Mouse (Mus musculus) erythroblast, embryonic 14.5 days (primary cell): ENCODE data around the gene Cybb. TPM values are rescaled to one million over a fixed set of nuclear protein-coding genes. Genes with fewer than 3 reads are reported as not detected.

Experiments
- H3K27me3 ChIP-seq: 2 replicates; pipeline ENCODE4 v1.6.1; 2012; ENCODE audit warnings: inconsistent platforms; ENCODE audit not compliant: control insufficient read depth
- H3K36me3 ChIP-seq: 2 replicates; pipeline ENCODE4 v1.6.1; 2012; ENCODE audit warnings: mild to moderate bottlenecking, inconsistent platforms; ENCODE audit not compliant: control insufficient read depth
- H3K4me1 ChIP-seq: 2 replicates; pipeline ENCODE4 v1.6.1; 2012; ENCODE audit warnings: inconsistent platforms; ENCODE audit not compliant: control insufficient read depth
- H3K4me3 ChIP-seq: replicated peaks from 2 replicates; pipeline ENCODE3; 2012; ENCODE audit warnings: moderate library complexity, mild to moderate bottlenecking, inconsistent platforms
- H3K9me3 ChIP-seq: 2 replicates; pipeline ENCODE4 v1.6.1; 2012; ENCODE audit warnings: low read length, inconsistent platforms, mixed read lengths; ENCODE audit not compliant: control insufficient read depth
- GATA1 ChIP-seq: IDR thresholded peaks from 2 replicates; pipeline ENCODE4 v1.6.1; 2012; ENCODE audit warnings: low read length, inconsistent platforms, mixed read lengths
- TAL1 ChIP-seq: IDR thresholded peaks from 3 replicates; pipeline ENCODE4 v1.6.1; 2012; ENCODE audit warnings: low read length, inconsistent platforms, mixed read lengths
- polyA plus RNA-seq: library from polyadenylated mRNA; stranded (reverse); fragments of >175 nt; gene quantifications from 2 replicates; pipeline ENCODE4 v1.2.3, GENCODE M21; 2012

The Cybb gene
- polyA plus RNA-seq, 1 experiment: not detected

- TF ChIP-seq GATA1 (no peak), TAL1 (no peak)
These were observed 21.7 kb downstream of the Cybb start for GRCm38 (mm10) chrX:9465890-9466289.

GRCm38 (mm10) chrX:9462671-9463070 is 24.9 kb downstream of the Cybb start:
- H3K9me3 ChIP-seq: no peaks in the 10 kb centered on the region
- H3K4me1 ChIP-seq: no peaks in the 10 kb centered on the region
- TF ChIP-seq TAL1 (no peak), GATA1 (no peak)
- H3K4me3 ChIP-seq: no peak overlapping the region
- no peaks in the 10 kb centered on the region for H3K36me3 ChIP-seq
- no peaks in the 10 kb centered on the region for H3K27me3 ChIP-seq

More at GRCm38 (mm10) chrX:9465890-9466289, 21.7 kb downstream of the Cybb start:
- Histone ChIP-seq H3K27me3 (no peaks in the 10 kb centered on the region), H3K4me3 (no peak overlapping the region), H3K36me3 (no peaks in the 10 kb centered on the region), H3K4me1 (no peaks in the 10 kb centered on the region), H3K9me3 (no peaks in the 10 kb centered on the region)

GRCm38 (mm10) chrX:9461399-9461798 is 26.2 kb downstream of the Cybb start:
- TF ChIP-seq TAL1: no peak
- no peak for TF ChIP-seq GATA1
- Histone ChIP-seq H3K27me3 (no peaks in the 10 kb centered on the region), H3K36me3 (no peaks in the 10 kb centered on the region), H3K4me1 (no peaks in the 10 kb centered on the region), H3K9me3 (no peaks in the 10 kb centered on the region), H3K4me3 (no peak overlapping the region)

GRCm38 (mm10) chrX:9460387-9460930 is 27.1 kb downstream of the Cybb start:
- Histone ChIP-seq H3K36me3 (no peaks in the 10 kb centered on the region), H3K9me3 (no peaks in the 10 kb centered on the region), H3K4me1 (no peaks in the 10 kb centered on the region), H3K27me3 (no peaks in the 10 kb centered on the region), H3K4me3 (no peak overlapping the region)
- TF ChIP-seq GATA1: no peak
- TF ChIP-seq TAL1: no peak

- H3K4me1 ChIP-seq: no peaks in the 10 kb centered on the region
- no peaks in the 10 kb centered on the region for H3K36me3 ChIP-seq
- TF ChIP-seq GATA1 (no peak), TAL1 (no peak)
- H3K27me3 ChIP-seq: no peaks in the 10 kb centered on the region
- H3K4me3 ChIP-seq: no peak overlapping the region
- H3K9me3 ChIP-seq: no peaks in the 10 kb centered on the region
These were observed 35.2 kb downstream of the Cybb start for GRCm38 (mm10) chrX:9452375-9452774.

GRCm38 (mm10) chrX:9447284-9447683 is 40.3 kb downstream of the Cybb start:
- no peak for TF ChIP-seq GATA1
- TF ChIP-seq TAL1: no peak
- Histone ChIP-seq H3K27me3 (no peaks in the 10 kb centered on the region), H3K9me3 (no peaks in the 10 kb centered on the region), H3K36me3 (no peaks in the 10 kb centered on the region), H3K4me3 (no peak overlapping the region), H3K4me1 (no peaks in the 10 kb centered on the region)

- H3K27me3 ChIP-seq: no peaks in the 10 kb centered on the region
- no peaks in the 10 kb centered on the region for H3K9me3 ChIP-seq
- no peak overlapping the region for H3K4me3 ChIP-seq
- no peaks in the 10 kb centered on the region for H3K36me3 ChIP-seq
- no peaks in the 10 kb centered on the region for H3K4me1 ChIP-seq
- no peak for TF ChIP-seq GATA1
- TF ChIP-seq TAL1: no peak
These were observed 46.5 kb downstream of the Cybb start for GRCm38 (mm10) chrX:9441102-9441501.

- no peaks in the 10 kb centered on the region for H3K4me1 ChIP-seq
- no peak for TF ChIP-seq TAL1
- TF ChIP-seq GATA1: no peak
- H3K9me3 ChIP-seq: no peaks in the 10 kb centered on the region
- H3K27me3 ChIP-seq: no peaks in the 10 kb centered on the region
- H3K36me3 ChIP-seq: no peaks in the 10 kb centered on the region
- no peak overlapping the region for H3K4me3 ChIP-seq
These were observed 47.0 kb downstream of the Cybb start for GRCm38 (mm10) chrX:9440556-9440955.

- Histone ChIP-seq H3K9me3 (no peaks in the 10 kb centered on the region), H3K4me1 (no peaks in the 10 kb centered on the region), H3K4me3 (no peak overlapping the region), H3K27me3 (no peaks in the 10 kb centered on the region), H3K36me3 (no peaks in the 10 kb centered on the region)
- TF ChIP-seq GATA1: no peak
- TF ChIP-seq TAL1: no peak
These were observed 48.3 kb downstream of the Cybb start for GRCm38 (mm10) chrX:9439257-9439656.

GRCm38 (mm10) chrX:9413889-9414288 is 73.7 kb downstream of the Cybb start:
- TF ChIP-seq TAL1: no peak
- no peak for TF ChIP-seq GATA1
- no peaks in the 10 kb centered on the region for H3K27me3 ChIP-seq
- H3K4me3 ChIP-seq: no peak overlapping the region
- no peaks in the 10 kb centered on the region for H3K36me3 ChIP-seq
- no peaks in the 10 kb centered on the region for H3K4me1 ChIP-seq
- no peaks in the 10 kb centered on the region for H3K9me3 ChIP-seq

Other genes with a start within 250 kb of the Cybb start
- 0.08 and 0.10 TPM in 2 replicates for gene Gm14862, start 230.9 kb downstream of the Cybb start, polyA plus RNA-seq
- gene Xk, start 215.0 kb downstream of the Cybb start, polyA plus RNA-seq: 1.8 and 2.3 TPM in 2 replicates
- 0.25 and 0.67 TPM in 2 replicates for gene H2al1m, start 204.0 kb downstream of the Cybb start, polyA plus RNA-seq
- not detected in 2 replicates for gene H2al1k, start 137.1 kb downstream of the Cybb start, polyA plus RNA-seq
- gene H2al1o, start 84.6 kb upstream of the Cybb start, polyA plus RNA-seq: not detected in 2 replicates
- gene Dynlt3, start 175.2 kb upstream of the Cybb start, polyA plus RNA-seq: 0.03 and 0.06 TPM in 2 replicates